Mouse (Mus musculus) kidney, adult 11 months (tissue): ENCODE measurements at regions not wholly inside any gene's neighbourhood (a gene's known extent, or its start where the extent isn't known, plus 50 kb on each side); places are given as distances from the start of the nearest gene placed in this dataset.

ENCODE experiments used
- DNase-seq: peaks from one replicate; pipeline ENCODE4 v3.0.0; 2022

- DNase-seq = no peak
Measured at GRCm38 (mm10) chrX:60833456-60833855, 59.8 kb downstream of the Sox3 start.

- DNase-seq = no peak
Measured at GRCm38 (mm10) chrX:60831330-60832027, 61.8 kb downstream of the Sox3 start.

- peak; percentile 32 for DNase-seq
Measured at GRCm38 (mm10) chrX:60825181-60826080, 67.8 kb downstream of the Sox3 start.

GRCm38 (mm10) chrX:60798567-60798966, 94.7 kb downstream of the Sox3 start:
- DNase-seq = peak; percentile 58

- no peak for DNase-seq
Measured at GRCm38 (mm10) chrX:60780766-60781165, 112.5 kb downstream of the Sox3 start.

- DNase-seq = peak; percentile 3
Measured at GRCm38 (mm10) chrX:60780161-60780560, 113.1 kb downstream of the Sox3 start.

GRCm38 (mm10) chrX:60773645-60774044, 119.6 kb downstream of the Sox3 start:
- no peak for DNase-seq

DNA sequence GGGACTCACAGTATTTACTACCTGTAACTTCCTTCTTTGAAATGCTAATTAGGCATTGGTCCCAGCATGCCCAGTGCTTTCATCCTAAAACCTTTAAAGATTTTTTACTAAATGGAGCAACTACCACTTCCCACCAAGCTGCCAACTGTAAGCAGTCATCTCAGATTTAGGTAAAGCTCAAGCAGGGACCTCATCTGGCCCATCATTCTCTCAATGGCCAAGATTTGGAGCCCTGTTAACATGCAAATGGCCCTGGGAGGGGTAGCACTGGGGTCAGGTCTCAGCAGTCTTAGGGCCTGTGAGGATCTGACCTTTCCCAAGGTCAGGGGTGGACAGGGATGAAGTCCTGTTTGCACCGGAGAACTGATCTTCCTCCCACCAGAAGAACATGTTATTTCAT, 120.8 kb downstream of the Sox3 start:
- DNase-seq = no peak

DNA sequence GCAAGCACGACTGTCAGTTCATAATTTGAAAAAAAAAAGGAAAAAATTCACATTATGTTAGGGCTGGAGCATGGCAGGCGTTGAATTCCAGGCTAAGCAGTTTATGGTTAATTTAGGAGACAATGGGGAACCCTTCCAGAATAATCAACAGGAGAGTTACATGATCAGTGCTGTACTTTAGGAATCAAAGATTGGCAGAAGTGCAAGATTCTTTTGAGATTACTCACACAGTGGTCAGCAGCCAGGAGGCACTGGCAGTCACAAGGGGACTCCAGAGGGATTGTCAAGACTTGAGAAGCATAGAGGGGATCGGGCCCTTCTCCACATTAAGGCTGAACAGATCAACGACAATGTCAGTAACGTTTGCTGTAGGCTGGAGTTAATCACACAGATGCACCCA, 142.8 kb downstream of the Sox3 start:
- DNase-seq = no peak

DNA sequence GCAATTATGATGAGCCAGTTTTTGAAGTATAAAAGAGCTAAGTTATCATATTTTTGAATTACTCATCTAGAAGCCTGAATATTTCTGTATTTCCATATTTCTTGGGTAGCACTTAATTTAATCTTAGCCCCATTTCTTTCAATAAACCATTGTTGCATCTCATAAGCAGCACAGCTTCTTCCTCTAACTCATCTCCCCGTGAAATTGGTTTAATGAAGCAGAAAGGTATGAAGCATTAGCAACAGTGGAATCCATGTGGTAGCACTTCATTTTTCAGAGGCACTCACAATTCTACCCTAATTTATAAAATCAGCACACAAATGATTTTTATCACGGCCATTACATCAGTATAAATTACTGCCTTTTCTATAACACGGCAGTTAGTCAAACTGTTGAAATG, 149.3 kb downstream of the Sox3 start:
- DNase-seq = no peak

GRCm38 (mm10) chrX:60743020-60743707, 150.1 kb downstream of the Sox3 start:
- no peak for DNase-seq

GRCm38 (mm10) chrX:60719428-60720151, 127.1 kb upstream of the Atp11c start:
- DNase-seq = no peak

GRCm38 (mm10) chrX:60718794-60719193, 126.3 kb upstream of the Atp11c start:
- DNase-seq = no peak

DNA sequence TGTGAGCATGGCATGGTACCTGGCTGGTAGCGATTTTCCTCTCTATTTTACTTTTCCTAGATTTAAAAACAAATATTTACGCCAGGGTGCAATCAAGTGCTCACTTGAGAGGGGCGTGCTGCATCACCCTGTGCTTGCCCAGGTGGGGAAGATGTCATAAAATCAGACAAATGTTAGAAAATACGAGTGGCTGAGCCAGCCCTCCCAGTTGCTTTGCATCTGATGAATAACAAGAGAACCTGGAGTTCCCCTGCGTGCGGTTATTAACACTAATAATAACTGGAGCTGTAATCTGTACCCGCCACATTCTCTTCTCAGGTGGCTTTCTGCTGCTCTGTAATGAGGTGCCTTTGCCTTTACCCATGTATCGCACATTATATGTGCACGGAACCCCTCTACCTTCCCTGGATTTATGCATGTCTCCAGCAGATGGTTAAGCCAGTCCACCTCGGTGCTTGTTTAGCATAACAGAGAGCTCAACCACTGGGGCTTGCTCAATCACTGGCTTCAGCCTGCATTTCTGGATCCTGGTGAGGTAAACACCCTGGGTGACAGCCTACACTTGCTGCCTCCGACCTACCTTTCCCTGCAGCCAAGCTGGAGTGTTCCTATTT, 125.8 kb upstream of the Atp11c start:
- no peak for DNase-seq

GRCm38 (mm10) chrX:60681036-60681706, 88.7 kb upstream of the Atp11c start:
- DNase-seq = no peak

GRCm38 (mm10) chrX:60644726-60645318, 52.3 kb upstream of the Atp11c start:
- DNase-seq = no peak
